In the genomic region with DNA sequence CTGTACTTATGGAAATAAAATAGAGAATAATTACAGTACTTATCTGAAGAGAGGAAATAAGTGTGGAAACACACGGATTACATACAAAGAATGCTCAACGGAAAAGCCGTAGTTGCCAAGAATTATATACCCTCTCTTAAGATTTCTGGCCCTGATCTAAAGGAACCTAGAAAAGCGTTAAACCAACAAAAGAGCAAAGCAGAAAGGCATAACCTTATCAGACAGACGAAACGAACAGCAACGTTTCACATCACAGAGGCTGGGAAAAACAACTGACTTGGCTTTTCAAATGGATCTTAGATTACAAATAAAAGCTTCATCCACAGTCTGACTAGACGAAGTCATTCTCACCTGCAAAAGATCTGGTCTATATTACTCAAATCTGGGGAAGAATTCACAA, we compare ENCODE assay signal across 8 mouse cellular contexts. TPM values are rescaled to one million over a fixed set of nuclear protein-coding genes. Genes with fewer than 3 reads are reported as not detected.
DNase-seq lines count a peak whose midpoint lies in the region; ATAC-seq and TF ChIP-seq lines count a peak whose summit lies in the region.

No protein-coding gene starts in this region.

- H3K4me2 ChIP-seq in CH12.LX (ENCODE audit: insufficient read depth, low read depth, poor library complexity, severe bottlenecking), result peak overlapping the region; percentile 82; the same call in 1 of the 2 replicates
- peak overlapping the region; percentile 78 for H3K4me2 ChIP-seq in forebrain, embryonic 13.5 days
- H3K4me2 ChIP-seq in liver, embryonic 14.5 days (ENCODE audit: low read depth), result peak overlapping the region; percentile 69

- no peak for TF ChIP-seq POLR2A in CH12.LX (IDR thresholded peaks at IDR 0.05; ENCODE audit: low read depth, low read length)

- H3K4me3 ChIP-seq in heart, embryonic 10.5 days, result peak overlapping the region; percentile 89
- peak overlapping the region; percentile 66 to 85 (median 77) for H3K4me3 ChIP-seq in CH12.LX (replicated peaks in 1 of 3; ENCODE audit: low read depth in 2 of 3, low read length in 2 of 3, poor library complexity in 1 of 3)
- H3K4me3 ChIP-seq in forebrain, embryonic 13.5 days, result peak overlapping the region; percentile 81
- H3K4me3 ChIP-seq in liver, embryonic 14.5 days (ENCODE audit: insufficient read depth in 1 of 2, low read depth in 2 of 2, low read length in 2 of 2), result peak overlapping the region; percentile 94 to 98

- WGBS in heart, embryonic 10.5 days, result 8% methylated on average over 8 of the region's 8 CpGs
- WGBS in forebrain, embryonic 13.5 days, result 6% methylated on average over 8 of the region's 8 CpGs
- WGBS in liver, embryonic 14.5 days (ENCODE audit: insufficient replicate concordance), result 3% methylated on average over 8 of the region's 8 CpGs

- peak overlapping the region; percentile 99 for H3K27ac ChIP-seq in heart, embryonic 10.5 days
- no peak overlapping the region for H3K27ac ChIP-seq in CH12.LX (ENCODE audit: insufficient read depth, low read depth)
- peak overlapping the region; percentile 99; the same call in 1 of the 2 replicates for H3K27ac ChIP-seq in forebrain, embryonic 13.5 days
- H3K27ac ChIP-seq in liver, embryonic 14.5 days, result peak overlapping the region; percentile 87

- H3K4me1 ChIP-seq in heart, embryonic 10.5 days, result peaks cover 16% of the 10 kb centered on the region
- peaks cover 0 to 50% of the 10 kb centered on the region in 2 experiments; a peak in 2 of 4 replicates for H3K4me1 ChIP-seq in CH12.LX (ENCODE audit: control insufficient read depth in 1 of 2, insufficient read depth in 2 of 2)
- H3K4me1 ChIP-seq in forebrain, embryonic 13.5 days, result peaks cover 33% of the 10 kb centered on the region
- peaks cover 17% of the 10 kb centered on the region in 2 experiments for H3K4me1 ChIP-seq in liver, embryonic 14.5 days (replicated peaks; ENCODE audit: control insufficient read depth in 2 of 2, insufficient read depth in 2 of 2, low read length in 1 of 2)

- H3K27me3 ChIP-seq in heart, embryonic 10.5 days (ENCODE audit: insufficient read depth, poor library complexity, severe bottlenecking), result no peaks in the 10 kb centered on the region
- no peaks in the 10 kb centered on the region for H3K27me3 ChIP-seq in CH12.LX (replicated peaks)
- H3K27me3 ChIP-seq in forebrain, embryonic 13.5 days, result no peaks in the 10 kb centered on the region
- H3K27me3 ChIP-seq in liver, embryonic 14.5 days (ENCODE audit: control insufficient read depth, insufficient read depth, low read length), result no peaks in the 10 kb centered on the region

- H3K79me2 ChIP-seq in CH12.LX (replicated peaks; ENCODE audit: control insufficient read depth, extremely low read depth, insufficient read depth, poor library complexity, severe bottlenecking), result peaks cover 57% of the 10 kb centered on the region

- no peak for ATAC-seq in forebrain, embryonic 13.5 days
- ATAC-seq in liver, embryonic 14.5 days (ENCODE audit: insufficient read depth), result no peak
- ATAC-seq in granulocyte monocyte progenitor cell, adult 5-6 weeks (replicated peaks; ENCODE audit: poor library complexity, severe bottlenecking), result no peak

- TF ChIP-seq EP300 in CH12.LX (IDR thresholded peaks at IDR 0.05; ENCODE audit: low read length), result no peak
- TF ChIP-seq EP300 in liver, embryonic 14.5 days (IDR thresholded peaks at IDR 0.05; ENCODE audit: low read depth), result no peak

- H3K36me3 ChIP-seq in heart, embryonic 10.5 days, result no peaks in the 10 kb centered on the region
- H3K36me3 ChIP-seq in CH12.LX (replicated peaks in 1 of 2; ENCODE audit: control insufficient read depth in 1 of 2, insufficient read depth in 1 of 2, low read length in 1 of 2), result peaks cover 0 to 14% of the 10 kb centered on the region in 2 experiments
- peaks cover 9% of the 10 kb centered on the region; the same call in 1 of the 2 replicates for H3K36me3 ChIP-seq in forebrain, embryonic 13.5 days (ENCODE audit: poor library complexity, severe bottlenecking)
- no peaks in the 10 kb centered on the region for H3K36me3 ChIP-seq in liver, embryonic 14.5 days (replicated peaks; ENCODE audit: control insufficient read depth, insufficient read depth, low read depth)

- dilution Hi-C loops in CH12.LX (cut with MboI; ENCODE audit: extremely low pct_ligation_motif_present, extremely low pct_unique_long_range_greater_than_20kb, low sequenced_read_pairs), result no loop called here

- peak overlapping the region; percentile 95 for H3K9ac ChIP-seq in CH12.LX (ENCODE audit: insufficient read depth, low read depth)
- peak overlapping the region; percentile 94 for H3K9ac ChIP-seq in forebrain, embryonic 13.5 days
- H3K9ac ChIP-seq in liver, embryonic 14.5 days (replicated peaks), result peak overlapping the region; percentile 96

- no peak for TF ChIP-seq CTCF in CH12.LX (conservative IDR thresholded peaks at IDR 0.05 in 1 of 2, IDR thresholded peaks at IDR 0.05 in 1 of 2; ENCODE audit: low read depth in 2 of 2, low read length in 2 of 2)
- no peak for TF ChIP-seq CTCF in liver, embryonic 14.5 days (IDR thresholded peaks at IDR 0.05; ENCODE audit: low read depth)

- DNase-seq in heart, embryonic 10.5 days (ENCODE audit: low spot score), result no peak
- no peak for DNase-seq in heart, adult 11 months
- DNase-seq in CH12.LX (ENCODE audit: extremely low read depth), result no peak
- DNase-seq in liver, embryonic 14.5 days (ENCODE audit: low read depth in 3 of 3, low spot score in 3 of 3), result peak in 1 of 3 experiments; percentile 26
- DNase-seq in right cerebral cortex, postnatal 36 days (ENCODE audit: low spot score in 2 of 2), result no peak
- no peak for DNase-seq in layer of hippocampus, postnatal 14 days (ENCODE audit: low spot score in 2 of 2)

- TF ChIP-seq RAD21 in CH12.LX (IDR thresholded peaks at IDR 0.05; ENCODE audit: low read depth, low read length), result no peak

- no peaks in the 10 kb centered on the region for H3K9me3 ChIP-seq in heart, embryonic 10.5 days
- no peaks in the 10 kb centered on the region for H3K9me3 ChIP-seq in CH12.LX (replicated peaks; ENCODE audit: low read length)
- no peaks in the 10 kb centered on the region for H3K9me3 ChIP-seq in forebrain, embryonic 13.5 days (replicated peaks)
- no peaks in the 10 kb centered on the region for H3K9me3 ChIP-seq in liver, embryonic 14.5 days (ENCODE audit: control insufficient read depth, low read length)

- in situ Hi-C loops in CH12.LX (cut with MboI; ENCODE audit: low pct_ligation_motif_present, low pct_unique_long_range_greater_than_20kb, low sequenced_read_pairs), result no loop called here

TF ChIP-seq in CH12.LX, 34 proteins besides CTCF, POLR2A, EP300 and RAD21:
- TF ChIP-seq GABPA (IDR thresholded peaks at IDR 0.05; ENCODE audit: insufficient replicate concordance, low read depth, low read length) (no peak), NELFE (IDR thresholded peaks at IDR 0.05; ENCODE audit: low read depth, low read length) (no peak), POLR2AphosphoS2 (IDR thresholded peaks at IDR 0.05; ENCODE audit: low read depth, low read length) (no peak), MAX (IDR thresholded peaks at IDR 0.05; ENCODE audit: low read length) (no peak), USF2 (conservative IDR thresholded peaks at IDR 0.05; ENCODE audit: low read depth, low read length) (no peak), MAZ (IDR thresholded peaks at IDR 0.05; ENCODE audit: low read depth, low read length) (no peak), CHD1 (IDR thresholded peaks at IDR 0.05; ENCODE audit: low read depth, low read length) (no peak), MEF2A (IDR thresholded peaks at IDR 0.05; ENCODE audit: borderline replicate concordance, low read depth, low read length) (no peak), HCFC1 (IDR thresholded peaks at IDR 0.05; ENCODE audit: low read depth, low read length) (no peak), MXI1 (IDR thresholded peaks at IDR 0.05; ENCODE audit: low read depth, low read length) (no peak; the same call in 1 of the 2 replicates)

RNA-seq across cellular contexts. Expression of gene Kbtbd2, which starts 1.4 kb away (rescaled TPM):
- polyA plus RNA-seq in heart, embryonic 10.5 days (2016; fragmentation: Nextera tagmentation; extraction: Ambion mirVana), result 35.8 and 39.9 TPM in 2 replicates
- 11.0 and 13.3 TPM in 2 replicates for total RNA-seq in CH12.LX (2012; rRNA removed)
- total RNA-seq in CH12.LX (2014; rRNA removed), result 29.5 and 34.2 TPM in 2 replicates
- polyA plus RNA-seq in CH12.LX (2012; ENCODE audit: insufficient read length, low read depth), result 8.4 and 9.3 TPM in 2 replicates
- 36.0 and 36.8 TPM in 2 replicates for polyA plus RNA-seq in forebrain, embryonic 13.5 days (2015; fragmentation: Nextera tagmentation; extraction: Ambion mirVana)
- polyA plus RNA-seq in liver, embryonic 14.5 days (2012; rRNA removed), result 7.3 and 10.6 TPM in 2 replicates
- polyA plus RNA-seq in liver, embryonic 14.5 days (2014; fragmentation: Nextera tagmentation; extraction: Ambion mirVana), result 7.3 and 8.7 TPM in 2 replicates
- total RNA-seq in layer of hippocampus, postnatal 14 days (2021), result 10 to 100 TPM; 44.4 TPM
- 25.0 and 31.4 TPM in 2 replicates for total RNA-seq in granulocyte monocyte progenitor cell, adult 5-6 weeks (2014; fragmentation: Nextera tagmentation)
- 25.4 and 34.2 TPM in 2 replicates for total RNA-seq in granulocyte monocyte progenitor cell, adult 5-6 weeks (2017)

RNA-seq across cellular contexts. Expression of gene Fkbp9, which starts 35.6 kb away (rescaled TPM):
- 122 and 142 TPM in 2 replicates for polyA plus RNA-seq in heart, embryonic 10.5 days (2016; fragmentation: Nextera tagmentation; extraction: Ambion mirVana)
- total RNA-seq in CH12.LX (2012; rRNA removed), result 0.97 and 1.7 TPM in 2 replicates
- total RNA-seq in CH12.LX (2014; rRNA removed), result not detected in 2 replicates
- polyA plus RNA-seq in CH12.LX (2012; ENCODE audit: insufficient read length, low read depth), result 0.07 and 0.08 TPM in 2 replicates
- 24.4 and 27.7 TPM in 2 replicates for polyA plus RNA-seq in forebrain, embryonic 13.5 days (2015; fragmentation: Nextera tagmentation; extraction: Ambion mirVana)
- polyA plus RNA-seq in liver, embryonic 14.5 days (2012; rRNA removed), result 11.4 and 15.3 TPM in 2 replicates
- polyA plus RNA-seq in liver, embryonic 14.5 days (2014; fragmentation: Nextera tagmentation; extraction: Ambion mirVana), result 19.1 and 20.3 TPM in 2 replicates
- total RNA-seq in layer of hippocampus, postnatal 14 days (2021), result 10 to 100 TPM; 34.7 to 38.7 TPM
- total RNA-seq in granulocyte monocyte progenitor cell, adult 5-6 weeks (2014; fragmentation: Nextera tagmentation), result 4.6 and 8.7 TPM in 2 replicates
- total RNA-seq in granulocyte monocyte progenitor cell, adult 5-6 weeks (2017), result 9.2 and 13.7 TPM in 2 replicates

Comparison
In these comparisons a context has a peak if more than half of its experiments do, and no peak if none do; other contexts are left out.
1. RNA of gene Fkbp9, which starts 35.6 kb away (polyA plus RNA-seq): 122 to 142 TPM in heart, embryonic 10.5 days, 24.4 to 27.7 TPM in forebrain, embryonic 13.5 days and 11.4 to 20.3 TPM in liver, embryonic 14.5 days; 0.07 to 0.08 TPM in CH12.LX; every median in the first group is over 10 times any median in the second.
2. Peak in every context shown above with its lines, with median percentiles within 50 percentile points of each other: H3K4me3 ChIP-seq, H3K4me2 ChIP-seq and H3K9ac ChIP-seq.